Mouse (Mus musculus) MEL (cell line): ENCODE measurements around the gene Tbc1d9b.

ENCODE experiments used
- CTCF ChIP-seq, 3 experiments: IDR thresholded peaks in 2 of 3; conservative IDR thresholded peaks in 1 of 3; 2 replicates each; pipeline ENCODE4 v1.5.1; 2011 to 2012; ENCODE audit warnings: low read length in 3 of 3, low read depth in 2 of 3, mild to moderate bottlenecking in 2 of 3, improper control_type of control experiment in 1 of 3, inconsistent platforms in 1 of 3, mixed read lengths in 1 of 3, moderate library complexity in 1 of 3; ENCODE audit not compliant: control insufficient read depth in 1 of 3, insufficient read depth in 1 of 3, poor library complexity in 1 of 3, severe bottlenecking in 1 of 3
- ELF1 ChIP-seq: IDR thresholded peaks from 2 replicates; pipeline ENCODE4 v1.6.1; 2014; ENCODE audit warnings: low read depth, mild to moderate bottlenecking, inconsistent platforms, low read length, improper control_type of control experiment, moderate library complexity
- EP300 ChIP-seq, 2 experiments: IDR thresholded peaks; 2 replicates each; pipeline ENCODE4 v1.6.1; 2011; ENCODE audit warnings: improper control_type of control experiment in 2 of 2, low read length in 2 of 2, low read depth in 1 of 2, mild to moderate bottlenecking in 1 of 2
- MAFK ChIP-seq: IDR thresholded peaks from 2 replicates; pipeline ENCODE4 v1.6.1; 2011; ENCODE audit warnings: low read depth, mild to moderate bottlenecking, low read length, improper control_type of control experiment, borderline replicate concordance
- ZMIZ1 ChIP-seq: IDR thresholded peaks from 2 replicates; pipeline ENCODE4 v1.6.1; 2012; ENCODE audit warnings: low read depth, mild to moderate bottlenecking, inconsistent platforms, low read length, improper control_type of control experiment, moderate library complexity

- TF ChIP-seq ZMIZ1 (no peak), CTCF (IDR thresholded peaks at IDR 0.05 in 2 of 3, conservative IDR thresholded peaks at IDR 0.05 in 1 of 3; ENCODE audit: control insufficient read depth in 1 of 3, insufficient read depth in 1 of 3, low read depth in 2 of 3, low read length in 3 of 3, poor library complexity in 1 of 3, severe bottlenecking in 1 of 3) (no peak), EP300 (IDR thresholded peaks at IDR 0.05; ENCODE audit: low read depth in 1 of 2, low read length in 2 of 2) (no peak), ELF1 (no peak), MAFK (no peak)
Observed at GRCm38 (mm10) chr11:50098961-50099481, 32.2 kb upstream of the Tbc1d9b start.
